Mouse (Mus musculus): ENCODE measurements around the gene Hist1h1t. TPM values are rescaled to one million over a fixed set of nuclear protein-coding genes. Genes with fewer than 3 reads are reported as not detected.

Hist1h1t gene
- polyA plus RNA-seq, 1 experiment from 2014 or later, result not detected

DNA sequence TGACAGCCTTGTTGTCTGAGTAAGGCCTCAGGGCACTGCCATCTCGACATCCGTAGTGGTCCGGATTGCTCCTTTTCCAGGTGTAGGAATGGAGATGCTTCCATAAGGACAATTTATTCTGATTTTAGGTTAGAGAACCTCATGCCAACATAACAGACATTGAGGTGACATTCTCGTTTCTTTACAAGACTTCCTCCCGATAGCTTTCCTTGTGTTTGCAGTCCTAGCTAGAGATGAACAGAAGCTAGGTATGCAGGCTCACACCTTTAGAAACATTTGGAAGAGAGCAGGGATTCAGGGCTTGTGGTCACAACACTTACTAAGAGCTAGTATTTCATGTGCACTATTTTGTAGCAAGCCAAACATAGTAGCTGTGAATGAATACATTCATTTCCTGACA is 47.6 kb downstream of the Hist1h1t start:
- Histone ChIP-seq H3K27me3 (ENCODE audit: control insufficient read depth, insufficient read depth, low read length) (no peaks in the 10 kb centered on the region), H3K27ac (ENCODE audit: low read depth, low read length) (0 out of 2 replicates have a peak overlapping the region, but pooled peaks have one; percentile 22), H3K36me3 (ENCODE audit: control insufficient read depth, insufficient read depth, low read length) (no peaks in the 10 kb centered on the region), H3K4me3 (ENCODE audit: low read depth, low read length) (no peak overlapping the region), H3K4me1 (ENCODE audit: control insufficient read depth, insufficient read depth, low read length) (peaks cover 9% of the 10 kb centered on the region), H3K9ac (ENCODE audit: low read depth, low read length) (no peak overlapping the region), H3K4me2 (peak overlapping the region; percentile 10), H3K9me3 (replicated peaks; ENCODE audit: control insufficient read depth, low read length) (no peaks in the 10 kb centered on the region)
- 80% methylated on average over 5 of the region's 5 CpGs for WGBS (ENCODE audit: insufficient replicate concordance)
- no peak for ATAC-seq (replicated peaks; ENCODE audit: insufficient number of reproducible peaks, low FRiP score, low TSS enrichment)

DNA sequence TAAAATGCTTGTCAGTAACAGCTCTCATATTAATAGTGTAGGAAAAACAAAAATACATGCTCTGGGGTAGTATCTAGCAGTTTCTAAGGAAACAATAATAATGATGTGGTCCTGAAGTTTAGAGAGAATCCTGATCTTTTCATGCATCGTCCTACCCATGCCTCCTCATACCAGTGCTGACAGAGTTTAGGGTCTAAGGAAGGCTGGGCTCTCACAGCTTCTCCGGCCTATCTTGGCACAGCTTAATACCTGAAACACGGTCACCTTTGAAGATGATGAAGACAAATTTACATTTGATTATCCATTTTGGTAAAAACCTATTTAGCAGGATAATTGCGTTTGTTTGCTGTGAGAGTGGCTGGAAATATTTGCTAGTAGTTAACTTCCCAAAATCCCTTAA is 48.3 kb downstream of the Hist1h1t start:
- 50% methylated on average over 4 of the region's 4 CpGs for WGBS (ENCODE audit: insufficient replicate concordance)
- peaks cover 9% of the 10 kb centered on the region for H3K4me1 ChIP-seq (ENCODE audit: control insufficient read depth, insufficient read depth, low read length)
- no peaks in the 10 kb centered on the region for H3K36me3 ChIP-seq (ENCODE audit: control insufficient read depth, insufficient read depth, low read length)
- peak overlapping the region; percentile 100; the same call in 1 of the 2 replicates for H3K27ac ChIP-seq (ENCODE audit: low read depth, low read length)
- peak overlapping the region; percentile 59 for H3K9ac ChIP-seq (ENCODE audit: low read depth, low read length)
- peak overlapping the region; percentile 71 for H3K4me2 ChIP-seq
- H3K27me3 ChIP-seq (ENCODE audit: control insufficient read depth, insufficient read depth, low read length), result no peaks in the 10 kb centered on the region
- no peak overlapping the region for H3K4me3 ChIP-seq (ENCODE audit: low read depth, low read length)
- no peak for ATAC-seq (replicated peaks; ENCODE audit: insufficient number of reproducible peaks, low FRiP score, low TSS enrichment)
- no peaks in the 10 kb centered on the region for H3K9me3 ChIP-seq (replicated peaks; ENCODE audit: control insufficient read depth, low read length)

DNA sequence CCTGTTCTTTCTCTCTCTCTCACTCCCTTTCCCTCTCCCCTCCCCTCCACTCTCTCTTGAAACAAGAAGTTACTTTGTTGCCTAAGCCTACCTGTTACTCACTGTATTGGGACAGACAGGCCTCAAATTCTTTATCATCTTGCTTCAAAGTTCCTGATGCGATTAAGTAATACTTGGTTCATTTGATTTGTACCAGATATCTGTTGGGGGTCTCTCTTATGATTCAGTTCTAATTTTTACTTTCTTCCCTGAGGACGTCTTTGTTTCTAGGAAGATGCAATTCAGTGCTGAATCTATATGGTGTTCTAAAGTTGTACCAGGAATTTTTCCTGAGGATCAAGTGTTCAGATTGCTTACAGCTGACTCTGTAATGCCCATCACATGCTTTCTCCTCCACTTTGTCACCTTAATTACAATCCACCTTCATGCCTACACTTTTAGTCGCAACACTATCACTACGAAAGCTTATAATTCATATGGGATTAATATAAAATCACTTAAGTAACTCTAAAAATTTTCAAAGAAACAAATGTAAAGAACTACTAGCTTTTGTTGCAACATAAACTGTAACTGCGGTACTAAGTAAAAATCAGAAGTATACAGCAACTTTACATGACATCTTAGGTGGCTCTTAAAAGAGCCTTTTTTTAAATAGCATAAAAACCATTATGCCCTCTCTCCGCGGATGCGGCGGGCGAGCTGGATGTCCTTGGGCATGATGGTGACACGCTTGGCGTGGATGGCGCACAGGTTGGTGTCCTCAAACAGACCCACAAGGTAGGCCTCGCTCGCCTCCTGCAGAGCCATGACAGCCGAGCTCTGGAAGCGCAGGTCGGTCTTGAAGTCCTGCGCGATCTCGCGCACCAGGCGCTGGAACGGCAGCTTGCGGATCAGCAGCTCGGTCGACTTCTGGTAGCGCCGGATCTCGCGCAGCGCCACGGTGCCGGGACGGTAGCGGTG is 49.1 kb downstream of the Hist1h1t start:
- Histone ChIP-seq H3K27me3 (ENCODE audit: control insufficient read depth, insufficient read depth, low read length) (no peaks in the 10 kb centered on the region), H3K4me2 (peak overlapping the region; percentile 71), H3K9me3 (replicated peaks; ENCODE audit: control insufficient read depth, low read length) (no peaks in the 10 kb centered on the region), H3K36me3 (ENCODE audit: control insufficient read depth, insufficient read depth, low read length) (no peaks in the 10 kb centered on the region), H3K27ac (ENCODE audit: low read depth, low read length) (peak overlapping the region; percentile 100), H3K4me1 (ENCODE audit: control insufficient read depth, insufficient read depth, low read length) (peaks cover 9% of the 10 kb centered on the region), H3K9ac (ENCODE audit: low read depth, low read length) (peak overlapping the region; percentile 59), H3K4me3 (ENCODE audit: low read depth, low read length) (peak overlapping the region; percentile 37)
- 0 out of 2 replicates have a peak, but pooled peaks have one; percentile 2 for ATAC-seq (replicated peaks; ENCODE audit: insufficient number of reproducible peaks, low FRiP score, low TSS enrichment)
- 2% methylated on average over 15 of the region's 36 CpGs for WGBS (ENCODE audit: insufficient replicate concordance)

DNA sequence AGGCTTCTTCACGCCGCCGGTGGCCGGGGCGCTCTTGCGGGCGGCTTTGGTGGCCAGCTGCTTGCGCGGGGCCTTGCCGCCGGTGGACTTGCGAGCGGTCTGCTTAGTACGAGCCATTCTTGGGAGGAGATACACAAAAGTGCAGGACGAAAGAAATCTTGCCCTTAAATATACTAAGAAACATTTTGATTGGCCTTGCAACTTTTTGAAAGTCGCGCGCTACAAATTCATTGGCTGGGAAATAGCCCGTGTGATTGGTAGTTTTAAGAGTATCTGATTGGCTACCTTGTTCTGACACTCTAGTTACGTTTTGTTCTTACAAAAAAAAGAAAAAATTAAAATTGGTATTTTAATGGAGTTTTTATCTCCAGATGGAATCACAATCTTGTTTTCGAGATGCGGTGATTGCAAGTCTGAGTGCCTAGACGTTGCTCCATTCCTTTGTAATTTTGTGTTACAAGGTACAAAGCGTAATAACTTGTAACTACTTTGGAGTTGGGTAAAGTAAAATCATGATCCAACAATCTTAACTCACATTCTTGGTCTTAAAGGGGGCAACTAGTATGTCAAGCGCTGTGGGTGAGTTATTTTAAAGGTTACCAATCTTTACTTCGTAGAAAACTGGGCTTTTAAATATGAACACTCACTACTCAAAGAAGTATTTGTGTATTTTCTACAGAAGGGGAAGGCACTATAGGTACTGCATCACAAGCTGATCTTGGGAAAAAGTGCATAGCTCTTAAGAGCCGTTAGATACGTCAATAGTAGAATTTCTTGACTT is 50.0 kb downstream of the Hist1h1t start, which contains the start of gene Hist1h3c:
Gene Hist1h3c, minus strand, starts transcription at position 222 of the 781 bp plus-strand sequence.
- H3K4me3 ChIP-seq (ENCODE audit: low read depth, low read length), result peak within 1 kb of the TSS; percentile 37
- H3K36me3 ChIP-seq (ENCODE audit: control insufficient read depth, insufficient read depth, low read length), result no peaks in the 10 kb centered on the region
- peak; percentile 61 for ATAC-seq (replicated peaks; ENCODE audit: insufficient number of reproducible peaks, low FRiP score, low TSS enrichment)
- peak within 1 kb of the TSS; percentile 80 for H3K9ac ChIP-seq (ENCODE audit: low read depth, low read length)
- no peaks in the 10 kb centered on the region for H3K9me3 ChIP-seq (replicated peaks; ENCODE audit: control insufficient read depth, low read length)
- H3K4me2 ChIP-seq, result peak within 1 kb of the TSS; percentile 71
- WGBS (ENCODE audit: insufficient replicate concordance), result 1% methylated on average over 24 of the region's 28 CpGs
- peaks cover 9% of the 10 kb centered on the region for H3K4me1 ChIP-seq (ENCODE audit: control insufficient read depth, insufficient read depth, low read length)
- peak within 1 kb of the TSS; percentile 100 for H3K27ac ChIP-seq (ENCODE audit: low read depth, low read length)
- no peaks in the 10 kb centered on the region for H3K27me3 ChIP-seq (ENCODE audit: control insufficient read depth, insufficient read depth, low read length)

Small RNA genes within 50 kb of the gene (microRNA-seq; reads per million reads assigned to microRNA genes)
- gene Gm44314 (ENCODE audit: borderline number of aligned reads) (not detected), gene Gm44350 (ENCODE audit: borderline number of aligned reads) (0.27 reads per million)

Other genes starting within 250 kb of the Hist1h1t start
- gene Btn1a1, start 229.9 kb upstream of the Hist1h1t start, polyA plus RNA-seq (2014; fragmentation: Nextera tagmentation; extraction: Ambion mirVana), result 0.97 and 1.7 TPM in 2 replicates
- gene Btn2a2, start 207.0 kb upstream of the Hist1h1t start, polyA plus RNA-seq (2014; fragmentation: Nextera tagmentation; extraction: Ambion mirVana), result 0.59 and 0.80 TPM in 2 replicates
- 2.1 and 3.4 TPM in 2 replicates for gene Hist1h4h, start 164.8 kb upstream of the Hist1h1t start, polyA plus RNA-seq (2014; fragmentation: Nextera tagmentation; extraction: Ambion mirVana)
- 1.4 and 2.3 TPM in 2 replicates for gene Hist1h2af, start 161.9 kb upstream of the Hist1h1t start, polyA plus RNA-seq (2014; fragmentation: Nextera tagmentation; extraction: Ambion mirVana)
- 2.8 and 3.1 TPM in 2 replicates for gene Hist1h3g, start 160.4 kb upstream of the Hist1h1t start, polyA plus RNA-seq (2014; fragmentation: Nextera tagmentation; extraction: Ambion mirVana)
- 0.43 and 0.66 TPM in 2 replicates for gene Hist1h2bh, start 152.4 kb upstream of the Hist1h1t start, polyA plus RNA-seq (2014; fragmentation: Nextera tagmentation; extraction: Ambion mirVana)
- 0.19 TPM in 1 of 2 replicates, not detected in the other for gene Hist1h3f, start 151.8 kb upstream of the Hist1h1t start, polyA plus RNA-seq (2014; fragmentation: Nextera tagmentation; extraction: Ambion mirVana)
- gene Hist1h4f, start 144.2 kb upstream of the Hist1h1t start, polyA plus RNA-seq (2014; fragmentation: Nextera tagmentation; extraction: Ambion mirVana), result not detected in 2 replicates
- gene Hist1h1d, start 142.6 kb upstream of the Hist1h1t start, polyA plus RNA-seq (2014; fragmentation: Nextera tagmentation; extraction: Ambion mirVana), result 0.15 and 0.27 TPM in 2 replicates
- gene Hist1h3e, start 133.4 kb upstream of the Hist1h1t start, polyA plus RNA-seq (2014; fragmentation: Nextera tagmentation; extraction: Ambion mirVana), result 2.6 and 3.0 TPM in 2 replicates
- 27.6 and 34.5 TPM in 2 replicates for gene Hist1h2ae, start 124.6 kb upstream of the Hist1h1t start, polyA plus RNA-seq (2014; fragmentation: Nextera tagmentation; extraction: Ambion mirVana)
- 2.3 and 6.5 TPM in 2 replicates for gene Hist1h2bg, start 124.4 kb upstream of the Hist1h1t start, polyA plus RNA-seq (2014; fragmentation: Nextera tagmentation; extraction: Ambion mirVana)
- 1.3 and 2.6 TPM in 2 replicates for gene Hist1h2bf, start 121.6 kb upstream of the Hist1h1t start, polyA plus RNA-seq (2014; fragmentation: Nextera tagmentation; extraction: Ambion mirVana)
- 0.44 and 1.3 TPM in 2 replicates for gene Hist1h2ad, start 121.4 kb upstream of the Hist1h1t start, polyA plus RNA-seq (2014; fragmentation: Nextera tagmentation; extraction: Ambion mirVana)
- gene Hist1h3d, start 120.1 kb upstream of the Hist1h1t start, polyA plus RNA-seq (2014; fragmentation: Nextera tagmentation; extraction: Ambion mirVana), result 2.9 and 4.6 TPM in 2 replicates
- 42.3 and 51.7 TPM in 2 replicates for gene Hist1h4d, start 114.2 kb upstream of the Hist1h1t start, polyA plus RNA-seq (2014; fragmentation: Nextera tagmentation; extraction: Ambion mirVana)
- 1.5 and 2.4 TPM in 2 replicates for gene Hist1h2be, start 74.7 kb upstream of the Hist1h1t start, polyA plus RNA-seq (2014; fragmentation: Nextera tagmentation; extraction: Ambion mirVana)
- 8.4 and 11.1 TPM in 2 replicates for gene Hist1h1e, start 73.3 kb upstream of the Hist1h1t start, polyA plus RNA-seq (2014; fragmentation: Nextera tagmentation; extraction: Ambion mirVana)
- gene Hist1h2ac, start 11.9 kb upstream of the Hist1h1t start, polyA plus RNA-seq (2014; fragmentation: Nextera tagmentation; extraction: Ambion mirVana), result 0.52 and 0.62 TPM in 2 replicates
- gene Hist1h2bc, start 11.6 kb upstream of the Hist1h1t start, polyA plus RNA-seq (2014; fragmentation: Nextera tagmentation; extraction: Ambion mirVana), result 31.3 and 31.9 TPM in 2 replicates
- gene Hist1h4c, start 2.6 kb downstream of the Hist1h1t start, polyA plus RNA-seq (2014; fragmentation: Nextera tagmentation; extraction: Ambion mirVana), result 0.69 and 2.7 TPM in 2 replicates
- gene Hfe, start 15.0 kb downstream of the Hist1h1t start, polyA plus RNA-seq (2014; fragmentation: Nextera tagmentation; extraction: Ambion mirVana), result 8.2 and 9.9 TPM in 2 replicates
- gene Hist1h1c, start 43.0 kb downstream of the Hist1h1t start, polyA plus RNA-seq (2014; fragmentation: Nextera tagmentation; extraction: Ambion mirVana), result 24.6 TPM in 2 replicates
- gene Hist1h3c, start 49.8 kb downstream of the Hist1h1t start, polyA plus RNA-seq (2014; fragmentation: Nextera tagmentation; extraction: Ambion mirVana), result 4.1 and 4.5 TPM in 2 replicates
- 1.2 and 2.7 TPM in 2 replicates for gene Hist1h2bb, start 50.9 kb downstream of the Hist1h1t start, polyA plus RNA-seq (2014; fragmentation: Nextera tagmentation; extraction: Ambion mirVana)
- gene Hist1h2ab, start 55.3 kb downstream of the Hist1h1t start, polyA plus RNA-seq (2014; fragmentation: Nextera tagmentation; extraction: Ambion mirVana), result 16.7 and 18.1 TPM in 2 replicates
- gene Hist1h3b, start 56.5 kb downstream of the Hist1h1t start, polyA plus RNA-seq (2014; fragmentation: Nextera tagmentation; extraction: Ambion mirVana), result 2.7 and 3.7 TPM in 2 replicates
- gene Hist1h4b, start 61.2 kb downstream of the Hist1h1t start, polyA plus RNA-seq (2014; fragmentation: Nextera tagmentation; extraction: Ambion mirVana), result 2.2 and 2.7 TPM in 2 replicates
- gene Hist1h4a, start 65.4 kb downstream of the Hist1h1t start, polyA plus RNA-seq (2014; fragmentation: Nextera tagmentation; extraction: Ambion mirVana), result 1.0 TPM in 1 of 2 replicates, not detected in the other
- 2.5 and 4.0 TPM in 2 replicates for gene Hist1h3a, start 66.6 kb downstream of the Hist1h1t start, polyA plus RNA-seq (2014; fragmentation: Nextera tagmentation; extraction: Ambion mirVana)
- 0.31 and 0.67 TPM in 2 replicates for gene Hist1h1a, start 67.9 kb downstream of the Hist1h1t start, polyA plus RNA-seq (2014; fragmentation: Nextera tagmentation; extraction: Ambion mirVana)
- gene Trim38, start 74.1 kb downstream of the Hist1h1t start, polyA plus RNA-seq (2014; fragmentation: Nextera tagmentation; extraction: Ambion mirVana), result 0.24 TPM in 1 of 2 replicates, not detected in the other
- gene Slc17a2, start 111.2 kb downstream of the Hist1h1t start, polyA plus RNA-seq (2014; fragmentation: Nextera tagmentation; extraction: Ambion mirVana), result not detected in 2 replicates
- gene Slc17a3, start 143.6 kb downstream of the Hist1h1t start, polyA plus RNA-seq (2014; fragmentation: Nextera tagmentation; extraction: Ambion mirVana), result not detected in 2 replicates
- not detected in 2 replicates for gene Slc17a1, start 171.9 kb downstream of the Hist1h1t start, polyA plus RNA-seq (2014; fragmentation: Nextera tagmentation; extraction: Ambion mirVana)
- not detected in 2 replicates for gene Slc17a4, start 219.2 kb downstream of the Hist1h1t start, polyA plus RNA-seq (2014; fragmentation: Nextera tagmentation; extraction: Ambion mirVana)
- gene Hist1h2ba, start 238.3 kb downstream of the Hist1h1t start, polyA plus RNA-seq (2014; fragmentation: Nextera tagmentation; extraction: Ambion mirVana), result not detected in 2 replicates
- gene Hist1h2aa, start 238.6 kb downstream of the Hist1h1t start, polyA plus RNA-seq (2014; fragmentation: Nextera tagmentation; extraction: Ambion mirVana), result not detected in 2 replicates